Mouse (Mus musculus): ENCODE measurements around the gene Phf21a.

- TF ChIP-seq CTCF (IDR thresholded peaks at IDR 0.05; ENCODE audit: low read depth) (no peak), EP300 (IDR thresholded peaks at IDR 0.05; ENCODE audit: low read depth) (no peak)
These were observed 99.1 kb downstream of the Phf21a start for GRCm38 (mm10) chr2:92191826-92192581.
